Mouse (Mus musculus): ENCODE data around the gene Bbip1.

DNA sequence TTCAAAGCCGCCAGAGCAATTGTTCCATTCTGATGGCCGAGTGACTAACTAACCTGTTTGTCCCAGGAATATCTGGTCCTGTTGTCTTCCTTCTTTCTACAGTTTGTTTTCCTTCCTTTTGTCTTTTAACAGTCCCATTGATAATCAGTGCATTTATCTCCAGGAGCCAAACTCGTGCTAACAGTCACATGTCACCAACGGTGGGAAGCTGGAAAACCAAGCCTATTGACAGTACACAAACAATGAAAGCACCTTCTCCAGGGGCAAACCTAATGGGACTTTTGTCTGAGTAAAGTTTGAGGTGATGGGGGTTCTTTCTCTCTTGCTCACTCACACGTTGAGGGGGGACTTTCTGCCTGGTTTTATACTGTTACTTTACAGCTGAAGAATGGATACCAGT is 54.2 kb downstream of the Bbip1 start:
- TF ChIP-seq CTCF (IDR thresholded peaks at IDR 0.05; ENCODE audit: extremely low read depth, insufficient read length, insufficient replicate concordance, low read depth, low read length) (no peak), POLR2A (IDR thresholded peaks at IDR 0.05; ENCODE audit: low read depth, low read length) (no peak)
